Mouse (Mus musculus) bone marrow, adult 2 months (tissue): Measurements from ENCODE around the gene Slc18b1.

ENCODE experiments used
- CTCF ChIP-seq: fragments of 200-500 bp; IDR thresholded peaks from 2 replicates; pipeline ENCODE4 v1.5.1; 2011; ENCODE audit warnings: low read length, control low read depth; ENCODE audit not compliant: control insufficient read depth, insufficient read depth
- POLR2A ChIP-seq: fragments of 200-500 bp; IDR thresholded peaks from 2 replicates; pipeline ENCODE4 v1.6.1; 2011; ENCODE audit warnings: low read depth, mild to moderate bottlenecking, control low read depth, low read length, borderline replicate concordance; ENCODE audit not compliant: control insufficient read depth

- TF ChIP-seq CTCF = no peak
- no peak for TF ChIP-seq POLR2A
These were observed 40.3 kb downstream of the Slc18b1 start for GRCm38 (mm10) chr10:23837115-23837514.
